Mouse (Mus musculus) heart, postnatal 0 days (tissue): ENCODE data around the gene Pex26. TPM values are rescaled to one million over a fixed set of nuclear protein-coding genes. Genes with fewer than 3 reads are reported as not detected.

Source experiments
- ATAC-seq: fragments of 200-750 bp; cut with Nextera tagmentation; 2 replicates; pipeline ENCODE4 v1.8.0; 2017; ENCODE audit warnings: low read depth, moderate number of reproducible peaks, moderate library complexity; ENCODE audit not compliant: insufficient read depth
- DNase-seq: peaks from one replicate; pipeline ENCODE4 v3.0.0-alpha.2; 2016; ENCODE audit warnings: low spot score
- H3K27ac ChIP-seq: fragments of 300-500 bp; sonication (generic); 2 replicates; pipeline ENCODE4 v1.5.1; 2014; ENCODE audit warnings: low read depth, mild to moderate bottlenecking
- H3K27me3 ChIP-seq: fragments of 300-500 bp; sonication (generic); 2 replicates; pipeline ENCODE4 v1.6.1; 2014; ENCODE audit warnings: low read length, mixed read lengths; ENCODE audit not compliant: control insufficient read depth, insufficient read depth
- H3K36me3 ChIP-seq: fragments of 300-500 bp; sonication (generic); replicated peaks from 2 replicates; pipeline ENCODE4 v1.6.1; 2014; ENCODE audit warnings: low read length, mixed read lengths; ENCODE audit not compliant: control insufficient read depth, insufficient read depth
- H3K4me1 ChIP-seq: fragments of 300-500 bp; sonication (generic); 2 replicates; pipeline ENCODE4 v1.6.1; 2014; ENCODE audit warnings: antibody characterized with exemption; ENCODE audit not compliant: control insufficient read depth, insufficient read depth
- H3K4me2 ChIP-seq: fragments of 300-500 bp; sonication (generic); 2 replicates; pipeline ENCODE4 v1.6.1; 2014; ENCODE audit warnings: low read depth, mild to moderate bottlenecking, low read length, moderate library complexity
- H3K4me3 ChIP-seq: fragments of 300-500 bp; sonication (generic); 2 replicates; pipeline ENCODE4 v1.5.1; 2014; ENCODE audit warnings: low read depth, low read length
- H3K9ac ChIP-seq: fragments of 300-500 bp; sonication (generic); replicated peaks from 2 replicates; pipeline ENCODE4 v1.6.1; 2014; ENCODE audit warnings: low read depth, low read length, mixed read lengths
- H3K9me3 ChIP-seq: fragments of 300-500 bp; sonication (generic); replicated peaks from 2 replicates; pipeline ENCODE4 v1.6.1; 2016; ENCODE audit warnings: low read length; ENCODE audit not compliant: control insufficient read depth
- CTCF ChIP-seq: IDR thresholded peaks from 2 replicates; pipeline ENCODE4 v1.5.1; 2016; ENCODE audit warnings: antibody characterized with exemption, control low read depth, low read depth
- EP300 ChIP-seq: IDR thresholded peaks from 2 replicates; pipeline ENCODE4 v1.6.1; 2016; ENCODE audit warnings: antibody characterized with exemption, low read depth
- WGBS: fragments of 180-500 bp; shearing (Covaris S2); extraction: QIAGEN DNeasy Blood & Tissue Kit; methylation state at CpG from one replicate; pipeline ENCODE4 v1.1.7; 2014; 5-methylcytosine and 5-hydroxymethylcytosine counted together
- polyA plus RNA-seq: library from polyadenylated mRNA; unstranded; fragments of >200 nt; fragmentation: Nextera tagmentation; extraction: Ambion mirVana; gene quantifications from 2 replicates; pipeline ENCODE4 v1.2.1, GENCODE M21; 2015
- total RNA-seq: library from RNA; depleted of rRNA; stranded (reverse); fragments of >200 nt; gene quantifications from 2 replicates; pipeline ENCODE4 v1.2.3, GENCODE M21; 2014; ENCODE audit warnings: low replicate concordance

Pex26 gene
- total and polyA plus RNA-seq, 2 experiments from 2014 or later, result 4.6 to 20.2 TPM

GRCm38 (mm10) chr6:121223001-121223400 lies 39.5 kb downstream of the Pex26 start:
- DNase-seq (no peak), ATAC-seq (no peak)
- WGBS, result 93% methylated on average over 14 of the region's 14 CpGs

GRCm38 (mm10) chr6:121224067-121224466 lies 40.6 kb downstream of the Pex26 start:
- WGBS, result 51% methylated on average over 5 of the region's 5 CpGs

More at GRCm38 (mm10) chr6:121223001-121223400, 39.5 kb downstream of the Pex26 start:
- no peaks in the 10 kb centered on the region for H3K27me3 ChIP-seq
- peaks cover 20% of the 10 kb centered on the region for H3K4me1 ChIP-seq
- no peak overlapping the region for H3K4me2 ChIP-seq
- H3K4me3 ChIP-seq, result no peak overlapping the region
- no peaks in the 10 kb centered on the region for H3K9me3 ChIP-seq
- no peak overlapping the region for H3K9ac ChIP-seq
- H3K27ac ChIP-seq, result no peak overlapping the region
- no peak for TF ChIP-seq CTCF
- no peak for TF ChIP-seq EP300
- no peaks in the 10 kb centered on the region for H3K36me3 ChIP-seq

GRCm38 (mm10) chr6:121224993-121225392 lies 41.5 kb downstream of the Pex26 start:
- DNase-seq (no peak), ATAC-seq (no peak)
- WGBS, result 32% methylated on average over 6 of the region's 6 CpGs
- Histone ChIP-seq H3K9ac (no peak overlapping the region), H3K36me3 (no peaks in the 10 kb centered on the region), H3K4me3 (no peak overlapping the region), H3K9me3 (no peaks in the 10 kb centered on the region), H3K27ac (no peak overlapping the region; the same call in 1 of the 2 replicates), H3K27me3 (no peaks in the 10 kb centered on the region), H3K4me1 (0 out of 2 replicates have a peak, but pooled peaks cover 8% of the 10 kb centered on the region), H3K4me2 (no peak overlapping the region)
- TF ChIP-seq CTCF (no peak), EP300 (no peak)

More at GRCm38 (mm10) chr6:121224067-121224466, 40.6 kb downstream of the Pex26 start:
- Histone ChIP-seq H3K4me1 (peaks cover 16% of the 10 kb centered on the region), H3K36me3 (no peaks in the 10 kb centered on the region), H3K27me3 (no peaks in the 10 kb centered on the region), H3K4me3 (no peak overlapping the region), H3K9me3 (no peaks in the 10 kb centered on the region), H3K4me2 (no peak overlapping the region), H3K9ac (no peak overlapping the region), H3K27ac (no peak overlapping the region)
- ATAC-seq, result no peak
- no peak for DNase-seq
- no peak for TF ChIP-seq EP300
- TF ChIP-seq CTCF, result no peak

- H3K36me3 ChIP-seq, result no peaks in the 10 kb centered on the region
- WGBS, result 52% methylated on average over 4 of the region's 4 CpGs
- no peak overlapping the region for H3K4me3 ChIP-seq
- no peak for DNase-seq
- no peaks in the 10 kb centered on the region for H3K4me1 ChIP-seq
- no peaks in the 10 kb centered on the region for H3K27me3 ChIP-seq
- TF ChIP-seq EP300, result no peak
- no peak for TF ChIP-seq CTCF
- H3K9me3 ChIP-seq, result no peaks in the 10 kb centered on the region
- ATAC-seq, result no peak
- no peak overlapping the region for H3K9ac ChIP-seq
- H3K27ac ChIP-seq, result peak overlapping the region; percentile 49; the same call in 1 of the 2 replicates
- H3K4me2 ChIP-seq, result peak overlapping the region; percentile 6; the same call in 1 of the 2 replicates
These were observed 42.6 kb downstream of the Pex26 start for GRCm38 (mm10) chr6:121226043-121226442.

- Histone ChIP-seq H3K9ac (no peak overlapping the region), H3K9me3 (no peaks in the 10 kb centered on the region), H3K4me1 (no peaks in the 10 kb centered on the region), H3K4me2 (no peak overlapping the region), H3K4me3 (no peak overlapping the region), H3K36me3 (no peaks in the 10 kb centered on the region), H3K27me3 (no peaks in the 10 kb centered on the region), H3K27ac (no peak overlapping the region)
- DNase-seq, result no peak
- no peak for ATAC-seq
- WGBS, result 75% methylated on average over 2 of the region's 2 CpGs
- TF ChIP-seq CTCF (no peak), EP300 (no peak)
These were observed 43.3 kb downstream of the Pex26 start for GRCm38 (mm10) chr6:121226744-121227143.

- ATAC-seq, result no peak
- H3K9ac ChIP-seq, result no peak overlapping the region
- WGBS, result 63% methylated on average over 8 of the region's 8 CpGs
These were observed 45.0 kb downstream of the Pex26 start for GRCm38 (mm10) chr6:121228421-121228820.

More at GRCm38 (mm10) chr6:121228421-121228820, 45.0 kb downstream of the Pex26 start:
- no peaks in the 10 kb centered on the region for H3K36me3 ChIP-seq
- no peaks in the 10 kb centered on the region for H3K9me3 ChIP-seq
- no peak for TF ChIP-seq CTCF
- no peak for TF ChIP-seq EP300
- no peaks in the 10 kb centered on the region for H3K27me3 ChIP-seq
- no peak overlapping the region for H3K4me3 ChIP-seq
- H3K27ac ChIP-seq, result no peak overlapping the region
- H3K4me1 ChIP-seq, result no peaks in the 10 kb centered on the region
- no peak overlapping the region for H3K4me2 ChIP-seq
- DNase-seq, result no peak
